Mouse (Mus musculus): ENCODE measurements around the gene Hist2h2aa2.
"Not testable (repeated sequence)": the region's sequence is repeated elsewhere in the genome, so short reads cannot be mapped to it uniquely, and the experiment has no call there.

The Hist2h2aa2 gene

DNA sequence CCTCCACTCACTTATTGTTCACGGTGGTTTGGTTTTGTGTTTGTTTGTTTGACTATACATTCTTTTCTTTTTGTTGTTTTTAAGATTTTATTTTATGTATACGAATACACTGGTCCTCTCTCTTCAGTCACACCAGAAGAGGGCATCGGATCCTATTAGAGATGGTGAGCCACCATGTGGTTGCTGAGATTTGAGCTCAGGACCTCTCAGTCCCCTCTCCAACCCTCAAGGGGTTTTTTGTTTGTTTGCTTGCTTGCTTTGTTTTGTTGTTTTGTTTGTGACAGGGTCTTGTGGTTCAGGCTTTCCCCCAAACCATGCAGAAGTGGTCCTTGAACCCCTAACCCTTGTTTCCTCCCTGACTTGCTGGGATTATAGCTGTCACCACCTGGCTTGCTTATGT is 21.5 kb upstream of the Hist2h2aa2 start:
- no peak for DNase-seq (ENCODE audit: low spot score)

DNA sequence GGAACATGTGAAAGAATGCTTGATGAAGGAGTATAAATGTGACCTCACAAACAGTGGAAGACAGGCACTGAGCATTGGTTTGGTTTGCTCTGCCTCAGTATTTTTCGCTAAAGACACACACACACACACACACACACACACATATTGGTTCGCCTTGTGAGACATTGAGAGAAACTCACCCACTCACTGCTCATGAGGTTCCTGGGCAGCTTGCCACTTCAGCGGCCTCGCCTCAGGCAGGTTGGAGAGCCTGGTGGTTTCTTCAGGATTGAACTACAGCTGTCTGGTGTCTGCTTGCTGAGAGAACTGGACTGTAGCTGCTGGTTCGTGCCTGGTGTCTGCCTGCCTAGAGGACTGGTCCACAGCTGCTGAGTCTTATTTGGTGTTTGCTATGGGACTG is 20.1 kb upstream of the Hist2h2aa2 start:
- DNase-seq (ENCODE audit: low spot score), result no peak

DNA sequence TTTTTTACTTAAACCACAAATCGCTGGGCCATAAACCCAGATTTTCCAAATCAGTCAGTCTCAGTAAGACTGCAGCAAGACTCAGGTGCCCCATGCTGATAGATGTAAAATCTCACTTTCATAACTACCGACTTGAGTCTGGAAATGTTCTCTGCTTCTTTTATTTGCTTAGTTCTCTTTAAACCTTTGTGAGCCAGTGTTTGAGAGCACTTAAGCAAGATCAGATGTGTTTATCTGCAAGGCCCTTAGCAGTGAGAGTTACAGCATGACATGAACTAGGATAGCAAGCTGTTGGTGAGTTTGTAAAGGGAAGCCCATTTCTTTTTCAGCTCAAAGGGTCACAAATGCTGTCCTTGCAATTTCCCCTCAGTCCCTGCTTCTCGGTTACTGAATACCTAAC is 17.1 kb upstream of the Hist2h2aa2 start:
- no peak for DNase-seq (ENCODE audit: low spot score)

DNA sequence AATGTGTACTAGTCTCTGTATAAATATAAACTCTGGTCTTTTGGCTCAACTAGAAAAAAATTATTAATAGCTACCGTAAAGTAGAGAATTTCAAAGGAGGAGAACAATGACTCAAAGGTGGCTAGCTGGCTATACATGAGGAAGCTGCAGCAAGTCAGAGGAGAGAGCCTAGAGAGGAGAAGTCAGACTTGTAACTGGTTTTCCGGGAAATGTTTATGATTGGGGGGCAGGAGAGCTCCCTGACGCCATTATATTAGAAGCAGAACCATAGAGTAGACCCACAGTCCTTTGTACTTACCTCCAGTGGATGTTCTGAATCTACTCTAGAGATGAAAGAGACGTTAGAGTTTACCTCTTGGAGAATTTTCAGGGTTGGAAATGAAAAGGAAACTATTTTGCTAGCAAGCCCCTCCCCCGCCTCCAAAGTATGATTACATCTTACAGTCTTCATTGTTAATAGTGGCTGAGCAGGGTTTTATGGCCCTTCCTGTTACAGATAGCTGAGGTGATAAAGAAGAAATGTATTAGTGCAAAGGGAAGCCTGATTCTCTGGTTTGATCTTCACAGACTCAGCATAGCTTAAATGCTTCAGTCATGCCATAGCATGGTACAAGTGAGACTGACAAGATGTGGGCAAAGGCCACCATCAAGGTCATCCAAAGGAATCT is 16.0 kb upstream of the Hist2h2aa2 start:
- no peak for DNase-seq (ENCODE audit: low spot score)

DNA sequence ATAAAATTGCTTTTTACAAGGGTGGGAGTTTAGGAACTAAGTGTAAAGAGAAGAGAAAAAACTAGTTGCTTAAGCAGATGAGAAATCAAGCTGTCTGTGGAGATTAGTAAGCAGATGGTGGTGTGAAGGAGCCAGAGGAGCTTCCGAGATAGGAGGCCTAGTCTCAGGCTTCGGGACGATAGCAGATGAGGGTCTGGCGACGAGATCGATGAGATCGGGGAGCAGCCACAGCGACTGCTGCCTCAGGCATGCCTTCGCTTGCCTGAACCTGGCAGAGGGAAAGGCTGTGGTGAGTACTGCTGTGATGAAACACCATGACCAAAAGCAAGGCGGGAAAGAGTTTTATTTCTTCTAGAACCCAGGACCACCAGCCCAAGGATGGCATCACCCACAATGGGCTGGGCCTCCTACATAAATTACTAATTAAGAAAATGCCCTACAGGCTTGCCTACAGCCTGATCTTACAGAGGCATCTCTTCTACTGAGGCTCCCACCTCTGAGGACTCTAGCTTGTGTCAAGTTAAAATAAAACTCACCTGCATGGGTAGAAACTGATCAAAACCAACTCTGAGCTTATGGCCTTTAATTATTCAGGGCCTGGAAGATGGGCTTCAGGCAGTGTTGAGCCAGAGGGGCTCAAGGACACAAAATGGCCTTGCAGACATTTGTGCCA is 14.7 kb upstream of the Hist2h2aa2 start:
- DNase-seq (ENCODE audit: low spot score), result no peak

DNA sequence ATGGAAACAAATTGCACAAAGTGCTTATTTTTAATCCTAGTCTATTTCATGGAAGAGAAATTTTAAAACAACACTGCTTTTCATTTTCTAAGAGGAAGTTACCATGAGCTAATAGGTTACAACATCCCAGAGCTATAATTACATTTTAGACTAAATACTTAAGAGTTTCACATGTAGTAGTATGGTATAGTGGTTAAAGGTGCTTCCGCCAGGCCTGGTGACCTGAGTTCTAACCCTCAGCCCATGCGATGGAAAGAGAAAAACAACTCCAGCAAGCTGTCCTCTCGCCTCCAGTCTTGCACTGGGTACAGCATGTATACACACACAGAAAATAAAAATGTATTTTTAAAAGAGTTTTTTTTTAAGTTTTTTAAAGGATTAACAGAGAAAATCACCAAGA is 11.7 kb upstream of the Hist2h2aa2 start:
- DNase-seq (ENCODE audit: low spot score), result no peak

DNA sequence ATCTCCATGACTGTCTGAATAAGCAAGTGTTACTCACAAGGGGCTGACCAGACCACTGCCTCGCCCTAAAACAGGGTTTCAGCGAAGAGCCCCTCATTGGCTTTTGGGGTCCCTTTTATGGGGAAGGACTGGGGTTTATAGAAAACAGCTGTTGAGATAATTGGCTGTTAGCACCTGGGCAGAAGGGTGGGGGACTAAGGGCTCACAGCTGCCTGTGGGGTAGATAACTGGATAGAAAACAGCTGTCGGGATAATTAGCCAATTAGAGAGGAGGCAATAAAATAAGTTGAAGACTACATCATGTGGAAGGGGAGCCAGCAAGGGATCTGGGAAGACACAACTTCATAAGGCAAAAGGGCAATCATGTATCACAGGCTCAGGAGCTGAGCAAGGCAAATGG is 10.8 kb upstream of the Hist2h2aa2 start:
- DNase-seq (ENCODE audit: low spot score), result no peak

DNA sequence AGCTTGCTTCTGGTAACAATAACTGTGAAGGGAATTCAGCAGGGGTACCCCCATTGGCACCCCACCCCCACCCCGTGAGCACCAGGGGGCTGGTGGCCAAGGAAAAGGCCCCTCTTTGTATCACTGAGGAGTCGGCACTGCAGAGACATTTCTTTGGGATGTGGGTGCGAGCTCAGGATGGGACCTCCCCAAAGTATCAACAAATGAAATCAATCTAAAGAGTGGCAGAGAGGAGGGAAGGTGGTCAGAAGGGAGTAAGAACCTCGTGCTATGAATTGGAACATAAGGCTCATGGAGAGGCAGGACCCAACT is 8.9 kb upstream of the Hist2h2aa2 start:
- DNase-seq (ENCODE audit: low spot score), result no peak

DNA sequence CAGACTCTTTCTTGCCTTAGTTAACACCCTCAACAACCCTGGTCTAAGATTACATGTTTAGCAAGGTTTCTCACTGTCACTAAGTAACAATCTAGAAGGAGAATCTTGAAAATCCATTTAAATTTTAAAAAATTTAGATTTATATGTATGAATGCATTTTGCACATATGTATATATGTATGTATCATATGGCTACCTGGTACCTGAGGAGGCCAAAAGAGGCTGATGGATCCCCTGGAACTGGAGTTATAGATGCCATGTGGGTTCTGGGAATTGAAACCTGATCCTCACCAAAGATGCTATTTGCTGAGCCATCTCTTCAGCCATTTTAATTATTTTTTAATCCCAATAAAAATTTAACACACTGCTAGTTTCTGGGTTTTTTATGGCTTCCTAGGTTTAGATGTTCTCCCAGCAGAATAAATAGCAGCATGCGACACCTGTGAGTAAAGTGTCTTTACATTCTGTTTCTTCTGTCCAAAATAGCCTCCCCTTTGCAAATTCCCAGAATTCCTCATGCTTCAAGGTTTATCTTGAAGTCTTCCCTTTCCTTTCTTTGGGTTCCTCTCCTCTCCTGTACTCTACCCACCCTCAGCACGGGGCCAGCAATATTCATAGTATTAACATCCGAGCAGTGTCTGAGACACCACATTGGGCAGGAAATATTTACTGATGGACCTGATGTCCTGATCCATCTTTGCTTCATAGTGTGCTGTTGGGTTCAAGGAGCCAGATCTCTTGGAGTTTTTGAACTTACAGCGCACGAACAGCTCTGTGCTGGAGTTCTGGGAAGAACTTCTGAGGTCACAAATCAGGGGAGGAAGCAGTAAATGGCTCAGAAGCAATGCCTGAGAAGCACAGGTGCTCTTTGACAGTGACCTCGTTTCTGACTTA is 8.3 kb upstream of the Hist2h2aa2 start:
- no peak for DNase-seq (ENCODE audit: low spot score)

DNA sequence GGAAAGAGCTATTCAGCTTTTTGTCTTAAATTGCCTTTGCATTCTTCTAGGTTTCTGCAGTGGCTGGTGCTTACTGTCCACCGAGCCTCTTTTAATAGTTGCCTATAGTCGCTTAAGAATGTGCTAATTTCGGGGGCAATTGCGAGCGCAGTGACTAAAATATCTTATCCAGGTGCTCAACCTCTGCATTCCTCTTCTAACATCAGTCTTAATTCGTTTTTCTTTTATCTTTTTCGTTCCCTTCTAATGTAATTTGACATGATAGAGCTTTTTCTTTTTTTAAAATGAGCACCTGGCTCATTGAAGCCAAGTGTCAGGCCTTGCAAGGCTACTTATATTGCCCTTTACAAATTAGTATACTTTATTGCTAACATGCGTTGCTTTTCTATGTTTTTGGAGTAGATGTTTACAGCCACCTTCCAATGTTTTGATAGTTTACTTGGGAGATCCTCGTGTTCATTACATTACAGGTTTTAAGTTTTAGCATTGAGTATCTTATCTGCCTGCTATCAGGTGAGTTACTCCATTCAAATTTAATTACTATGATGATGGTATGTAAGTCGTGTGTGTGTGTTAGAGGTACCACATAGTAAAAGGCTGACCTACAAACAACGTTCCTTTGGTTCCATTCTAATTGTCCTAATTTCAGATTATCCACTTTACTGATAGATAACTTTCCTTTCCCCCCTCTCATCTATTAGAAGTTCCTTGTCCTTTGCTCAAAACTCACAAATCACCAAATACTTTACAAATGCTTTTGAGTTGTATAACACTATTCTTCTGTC is 7.5 kb upstream of the Hist2h2aa2 start:
- DNase-seq (ENCODE audit: low spot score), result no peak

DNA sequence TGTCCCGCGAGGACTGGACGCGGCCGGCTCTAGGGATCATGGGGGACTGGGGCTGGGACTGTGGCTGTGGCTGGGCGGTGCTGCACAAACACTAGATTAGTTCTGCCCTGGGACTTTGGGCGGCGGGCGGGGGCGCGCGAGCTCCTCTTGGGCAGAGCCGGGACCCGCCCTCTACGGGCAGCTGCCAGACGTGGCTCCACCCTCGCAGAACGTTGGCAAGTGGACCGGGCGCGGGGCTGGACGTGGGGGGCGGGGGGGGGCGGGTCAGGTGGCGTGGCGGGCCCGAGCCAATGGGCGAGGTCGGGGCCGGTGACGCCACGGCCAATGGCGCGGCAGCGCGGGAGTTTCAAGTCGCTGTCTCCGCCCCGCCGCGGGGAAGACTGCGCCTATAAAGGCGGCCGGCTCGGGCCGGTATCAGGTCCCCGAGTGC is 6.4 kb upstream of the Hist2h2aa2 start, which contains the start of gene Hist2h3c1:
Gene Hist2h3c1 (plus strand): TSS at position 259 of the 430 bp plus-strand sequence.
- not testable (repeated sequence) for DNase-seq (ENCODE audit: low spot score)

DNA sequence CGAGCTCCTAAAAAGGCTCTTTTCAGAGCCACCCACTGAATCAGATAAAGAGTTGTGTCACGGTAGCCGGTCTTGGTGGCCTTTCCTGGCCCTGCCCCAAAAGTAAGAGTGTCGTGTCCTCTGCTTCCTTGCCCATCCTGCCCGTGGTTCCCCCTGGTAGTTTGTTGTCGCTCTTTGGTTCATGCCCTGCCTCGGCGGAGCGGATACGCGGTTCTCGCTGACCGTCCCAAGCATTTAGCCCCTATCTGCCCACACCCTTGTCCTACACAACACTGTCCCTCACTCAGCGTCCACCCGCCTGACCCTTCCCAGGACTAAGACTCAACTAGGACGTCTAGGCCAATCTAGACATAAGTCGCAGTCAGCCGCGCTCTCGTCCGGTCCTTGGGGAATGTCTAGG is 5.9 kb upstream of the Hist2h2aa2 start:
- DNase-seq (ENCODE audit: low spot score), result not testable (repeated sequence)

DNA sequence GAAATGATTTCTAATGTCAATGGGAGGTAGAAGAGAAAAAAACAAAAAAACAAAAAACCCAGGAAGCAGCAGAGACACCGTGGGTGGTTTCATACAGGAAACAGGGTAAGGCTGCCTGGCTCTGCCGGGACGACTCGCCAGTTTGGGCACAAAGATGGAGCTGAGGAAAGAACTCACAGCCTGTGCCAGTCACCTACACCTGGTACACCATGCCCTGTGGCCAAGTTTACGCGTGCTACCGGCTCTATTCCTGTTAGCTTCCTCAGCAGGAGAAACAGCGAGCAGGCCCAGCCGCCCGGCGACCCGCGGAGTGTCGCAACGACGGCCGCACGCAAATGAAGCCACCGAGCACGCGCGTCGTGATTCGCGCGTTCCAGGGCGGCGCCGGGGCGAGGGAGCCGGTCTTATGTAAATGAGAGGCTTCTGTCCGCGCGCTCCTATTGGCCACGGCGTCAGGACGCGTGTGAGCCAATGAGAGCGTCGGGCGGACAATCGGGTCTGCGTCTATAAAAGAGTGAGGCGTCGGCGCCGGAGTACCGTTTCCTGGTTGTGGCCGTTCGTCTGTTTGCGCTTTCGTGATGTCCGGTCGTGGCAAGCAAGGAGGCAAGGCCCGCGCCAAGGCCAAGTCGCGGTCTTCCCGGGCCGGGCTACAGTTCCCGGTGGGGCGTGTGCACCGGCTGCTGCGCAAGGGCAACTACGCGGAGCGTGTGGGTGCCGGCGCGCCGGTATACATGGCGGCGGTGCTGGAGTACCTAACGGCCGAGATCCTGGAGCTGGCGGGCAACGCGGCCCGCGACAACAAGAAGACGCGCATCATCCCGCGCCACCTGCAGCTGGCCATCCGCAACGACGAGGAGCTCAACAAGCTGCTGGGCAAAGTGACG is 5.2 kb upstream of the Hist2h2aa2 start, which contains the start of gene Hist2h2aa1:
Gene Hist2h2aa1 (plus strand): TSS at position 495 of the 884 bp plus-strand sequence.
- peak; percentile 83 for DNase-seq (ENCODE audit: low spot score)

DNA sequence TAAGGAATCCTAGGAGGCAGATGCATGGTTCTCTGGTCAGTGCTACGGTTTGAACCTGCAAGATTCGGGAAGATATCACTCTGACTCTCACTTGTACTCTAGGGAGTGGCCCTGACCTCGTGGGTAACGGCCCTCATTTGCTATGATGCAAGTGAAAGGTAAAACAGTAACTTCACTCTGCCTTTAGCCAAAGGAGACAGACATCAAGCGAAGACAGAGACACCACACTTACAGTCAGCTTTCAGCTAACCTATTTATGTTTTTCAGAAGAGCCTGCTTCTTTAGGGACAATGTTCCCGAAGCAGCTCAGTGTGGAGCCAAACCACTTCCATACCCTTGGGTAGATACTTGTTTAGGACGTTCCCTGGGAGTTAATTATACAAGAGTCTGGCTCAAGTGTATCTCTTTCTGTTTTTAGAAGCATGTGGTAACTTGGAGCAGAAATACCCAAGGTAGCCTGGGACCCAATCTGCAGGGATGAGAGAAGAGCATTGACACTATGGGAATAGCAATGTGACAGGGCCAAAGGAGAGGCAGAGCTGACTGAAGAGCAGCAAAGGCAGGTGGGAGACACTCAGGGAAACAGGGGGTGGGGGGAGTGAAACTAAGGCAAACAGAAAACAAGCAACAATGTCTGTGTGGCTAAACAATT is 4.0 kb upstream of the Hist2h2aa2 start:
- no peak for DNase-seq (ENCODE audit: low spot score)

DNA sequence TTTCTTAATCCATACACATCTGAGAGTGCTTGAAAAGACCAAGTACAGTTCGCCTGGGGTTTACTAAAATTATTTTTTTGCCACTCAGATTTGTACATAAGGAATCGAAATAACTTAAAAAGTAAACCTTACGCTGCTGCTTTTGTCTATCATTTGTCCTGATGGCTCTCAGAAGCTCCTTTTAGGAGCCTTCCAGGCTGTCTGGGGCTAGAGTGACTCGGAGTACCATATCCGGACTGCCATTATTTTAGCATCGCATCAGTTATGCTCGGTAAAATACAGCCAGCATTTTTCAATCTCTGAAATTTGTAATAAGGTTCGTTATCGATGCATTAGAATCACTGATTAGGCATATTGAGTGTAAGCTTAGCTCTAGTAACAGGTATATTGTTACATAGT is 722 bp upstream of the Hist2h2aa2 start:
- DNase-seq (ENCODE audit: low spot score), result no peak

DNA sequence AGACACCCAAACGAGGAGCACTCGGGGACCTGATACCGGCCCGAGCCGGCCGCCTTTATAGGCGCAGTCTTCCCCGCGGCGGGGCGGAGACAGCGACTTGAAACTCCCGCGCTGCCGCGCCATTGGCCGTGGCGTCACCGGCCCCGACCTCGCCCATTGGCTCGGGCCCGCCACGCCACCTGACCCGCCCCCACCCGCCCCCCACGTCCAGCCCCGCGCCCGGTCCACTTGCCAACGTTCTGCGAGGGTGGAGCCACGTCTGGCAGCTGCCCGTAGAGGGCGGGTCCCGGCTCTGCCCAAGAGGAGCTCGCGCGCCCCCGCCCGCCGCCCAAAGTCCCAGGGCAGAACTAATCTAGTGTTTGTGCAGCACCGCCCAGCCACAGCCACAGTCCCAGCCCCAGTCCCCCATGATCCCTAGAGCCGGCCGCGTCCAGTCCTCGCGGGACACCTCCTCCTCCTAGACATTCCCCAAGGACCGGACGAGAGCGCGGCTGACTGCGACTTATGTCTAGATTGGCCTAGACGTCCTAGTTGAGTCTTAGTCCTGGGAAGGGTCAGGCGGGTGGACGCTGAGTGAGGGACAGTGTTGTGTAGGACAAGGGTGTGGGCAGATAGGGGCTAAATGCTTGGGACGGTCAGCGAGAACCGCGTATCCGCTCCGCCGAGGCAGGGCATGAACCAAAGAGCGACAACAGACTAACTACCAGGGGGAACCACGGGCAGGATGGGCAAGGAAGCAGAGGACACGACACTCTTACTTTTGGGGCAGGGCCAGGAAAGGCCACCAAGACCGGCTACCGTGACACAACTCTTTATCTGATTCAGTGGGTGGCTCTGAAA is 902 bp downstream of the Hist2h2aa2 start, which contains the start of gene Hist2h3c2:
Gene Hist2h3c2 (minus strand): TSS at position 174 of the 840 bp plus-strand sequence.
- DNase-seq (ENCODE audit: low spot score), result peak; percentile 52

DNA sequence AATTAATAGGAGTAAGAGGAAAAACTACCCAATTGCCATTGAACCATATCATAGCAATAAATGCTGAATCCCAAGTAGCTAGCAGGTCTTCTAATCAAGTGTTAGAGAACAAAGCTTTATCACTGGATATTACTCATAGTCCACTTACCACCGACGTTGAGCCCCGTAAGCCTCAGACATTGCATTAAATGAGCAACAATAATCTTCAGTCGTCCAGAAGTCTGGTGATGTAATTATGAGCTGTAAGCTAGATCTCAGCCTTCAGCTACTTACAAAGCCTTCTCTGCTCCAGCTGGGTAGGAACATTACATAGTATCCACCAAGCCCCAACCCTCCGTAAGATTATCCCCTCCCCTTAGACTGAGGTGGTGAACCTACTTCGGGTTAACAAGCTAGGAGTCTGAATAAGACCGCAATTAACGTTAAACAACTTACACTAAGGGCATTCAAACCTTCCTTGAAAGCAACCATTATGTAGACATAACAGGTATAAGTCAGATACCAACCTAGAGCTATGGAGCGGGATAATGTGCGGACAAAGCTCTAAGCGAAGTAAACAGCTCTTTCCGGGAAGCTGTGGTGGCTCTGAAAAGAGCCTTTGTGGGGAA is 2.1 kb downstream of the Hist2h2aa2 start:
- DNase-seq (ENCODE audit: low spot score), result no peak

DNA sequence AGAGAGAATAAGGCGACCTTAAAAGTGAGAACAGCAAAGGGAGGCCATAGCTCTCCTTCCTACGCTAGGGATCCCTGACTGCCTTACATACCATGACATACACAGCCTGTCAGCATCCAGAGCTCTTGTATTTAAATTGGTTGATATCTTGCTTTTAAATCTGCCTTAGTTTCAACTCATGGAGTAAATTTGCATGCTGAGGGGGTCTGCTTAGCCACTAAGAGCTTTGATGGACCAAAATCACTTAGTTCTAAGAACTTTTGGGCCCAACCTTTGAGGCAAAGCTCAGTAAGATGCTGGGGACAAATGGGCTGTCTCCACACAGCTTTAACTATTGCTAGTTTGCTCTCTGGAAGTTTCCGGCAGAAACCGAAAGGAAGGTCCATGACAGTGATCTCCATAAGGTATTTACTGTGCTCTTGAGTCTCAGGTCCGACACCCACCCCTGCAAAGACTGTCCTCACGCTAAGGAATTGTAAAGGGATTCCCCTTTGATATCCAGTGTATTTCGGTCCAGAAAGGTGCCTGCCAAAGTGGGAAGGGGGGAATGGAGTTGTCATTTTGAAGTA is 2.7 kb downstream of the Hist2h2aa2 start:
- DNase-seq (ENCODE audit: low spot score), result no peak

Data from ovary, postnatal 36 days (tissue).